Mouse (Mus musculus) ES-E14 (cell line): ENCODE data around the gene Olfr1412. TPM values are rescaled to one million over a fixed set of nuclear protein-coding genes. Genes with fewer than 3 reads are reported as not detected.

Experiments
- DNase-seq: peaks from one replicate; pipeline ENCODE4 v3.0.0-alpha.2; 2013; ENCODE audit warnings: low read depth, low spot score
- H3K27ac ChIP-seq: 2 replicates; pipeline ENCODE4 v1.5.1; 2012; ENCODE audit warnings: low read depth, mild to moderate bottlenecking, low read length, moderate library complexity, mixed read lengths; ENCODE audit not compliant: poor library complexity, insufficient read depth, severe bottlenecking
- H3K36me3 ChIP-seq: 2 replicates; pipeline ENCODE4 v1.6.1; 2012; ENCODE audit warnings: mild to moderate bottlenecking, low read length, moderate library complexity, mixed read lengths; ENCODE audit not compliant: control insufficient read depth, poor library complexity, insufficient read depth, severe bottlenecking
- H3K4me1 ChIP-seq, 2 experiments: fragments of 150-350 bp in 1 of 2; sonication (generic) in 1 of 2; 2 replicates each; pipeline ENCODE4 v1.6.1; 2012; ENCODE audit warnings: low read length in 2 of 2, mild to moderate bottlenecking in 1 of 2, mixed read lengths in 1 of 2; ENCODE audit not compliant: control insufficient read depth in 2 of 2, insufficient read depth in 2 of 2, poor library complexity in 1 of 2
- H3K4me3 ChIP-seq, 2 experiments: fragments of 150-350 bp in 1 of 2; sonication (generic) in 1 of 2; 2 replicates each; pipeline ENCODE4 v1.5.1; 2012; ENCODE audit warnings: low read length in 2 of 2, low read depth in 1 of 2, mild to moderate bottlenecking in 1 of 2, mixed read lengths in 1 of 2; ENCODE audit not compliant: insufficient read depth in 1 of 2, poor library complexity in 1 of 2, severe bottlenecking in 1 of 2
- H3K9ac ChIP-seq: 2 replicates; pipeline ENCODE4 v1.6.1; 2012; ENCODE audit warnings: low read depth, mild to moderate bottlenecking, low read length, mixed read lengths; ENCODE audit not compliant: poor library complexity, insufficient read depth, severe bottlenecking
- H3K9me3 ChIP-seq: fragments of 150-350 bp; sonication (generic); 2 replicates; pipeline ENCODE4 v1.6.1; 2012; ENCODE audit warnings: low read depth, mild to moderate bottlenecking, low read length; ENCODE audit not compliant: control insufficient read depth, insufficient read depth
- CHD2 ChIP-seq: IDR thresholded peaks from 2 replicates; pipeline ENCODE4 v1.6.1; 2014; ENCODE audit warnings: mild to moderate bottlenecking, low read depth, low read length, inconsistent platforms
- HCFC1 ChIP-seq: IDR thresholded peaks from 2 replicates; pipeline ENCODE4 v1.6.1; 2012; ENCODE audit warnings: low read length, inconsistent platforms, borderline replicate concordance; ENCODE audit not compliant: insufficient read depth
- MAFK ChIP-seq: IDR thresholded peaks from 2 replicates; pipeline ENCODE4 v1.6.1; 2014; ENCODE audit warnings: mild to moderate bottlenecking, low read depth, low read length, inconsistent platforms; ENCODE audit not compliant: insufficient read depth
- ZC3H11A ChIP-seq: IDR thresholded peaks from 2 replicates; pipeline ENCODE4 v1.6.1; 2012; ENCODE audit warnings: low read depth, mild to moderate bottlenecking, inconsistent platforms, low read length, borderline replicate concordance
- ZNF384 ChIP-seq: IDR thresholded peaks from 2 replicates; pipeline ENCODE4 v1.6.1; 2012; ENCODE audit warnings: low read depth, low read length, inconsistent platforms
- in situ Hi-C, 2 experiments: fragments of 600-800 bp; cut with MboI; formaldehyde crosslinking; loops; one replicate each; pipeline ENCODE4 v1.15.1; 2025; ENCODE audit warnings: low sequenced_read_pairs in 2 of 2, inconsistent platforms in 1 of 2; ENCODE audit not compliant: unreplicated experiment in 2 of 2
- total RNA-seq: library from RNA; depleted of rRNA; stranded (reverse); fragments of 300-350 nt; gene quantifications from 2 replicates; pipeline ENCODE4 v1.2.3, GENCODE M21; 2012

Gene Olfr1412
- total RNA-seq, 1 experiment = not detected

DNA sequence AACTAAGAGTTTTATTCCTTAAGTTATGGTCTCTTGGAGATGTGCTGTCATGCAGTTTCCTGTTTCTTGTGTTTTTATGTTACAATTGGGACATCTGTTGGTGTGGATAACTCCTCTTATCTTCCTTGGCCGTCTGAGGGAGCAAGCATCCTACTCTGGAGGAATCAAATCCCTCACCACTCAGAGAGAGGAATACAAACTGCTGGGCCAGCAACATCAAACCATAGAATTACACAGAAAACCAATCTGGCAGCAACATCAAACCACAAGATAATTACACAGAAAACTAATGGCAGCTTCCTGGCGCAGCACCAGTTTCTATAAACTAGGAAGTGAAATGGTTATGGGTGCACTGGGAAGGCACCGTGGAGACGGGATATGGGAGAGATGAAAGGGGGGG lies 42.6 kb downstream of the Olfr1412 start:
- no peak for TF ChIP-seq HCFC1
- TF ChIP-seq ZC3H11A = no peak
- TF ChIP-seq ZNF384 = no peak
- no peak for TF ChIP-seq CHD2
- no peak for TF ChIP-seq MAFK

GRCm38 (mm10) chr1:92632196-92632595 lies 46.6 kb downstream of the Olfr1412 start:
- in situ Hi-C loops = no loop called here
- DNase-seq = no peak

More for the DNA sequence above, 42.6 kb downstream of the Olfr1412 start:
- Histone ChIP-seq H3K4me3 (no peak overlapping the region), H3K9me3 (no peaks in the 10 kb centered on the region), H3K27ac (no peak overlapping the region), H3K36me3 (no peaks in the 10 kb centered on the region), H3K9ac (no peak overlapping the region), H3K4me1 (no peaks in the 10 kb centered on the region)
- in situ Hi-C loops = no loop called here
- DNase-seq = no peak

GRCm38 (mm10) chr1:92632948-92633347 lies 47.4 kb downstream of the Olfr1412 start:
- DNase-seq = no peak
- in situ Hi-C loops = no loop called here
- peaks cover 10% of the 10 kb centered on the region for H3K36me3 ChIP-seq

More at GRCm38 (mm10) chr1:92632196-92632595, 46.6 kb downstream of the Olfr1412 start:
- no peak overlapping the region for H3K9ac ChIP-seq
- H3K36me3 ChIP-seq = peaks cover 7% of the 10 kb centered on the region
- H3K27ac ChIP-seq = no peak overlapping the region
- TF ChIP-seq MAFK (no peak), ZC3H11A (no peak), CHD2 (no peak), HCFC1 (no peak), ZNF384 (no peak)
- H3K4me1 ChIP-seq = no peaks in the 10 kb centered on the region
- H3K4me3 ChIP-seq = no peak overlapping the region
- H3K9me3 ChIP-seq = no peaks in the 10 kb centered on the region

GRCm38 (mm10) chr1:92633726-92634125 lies 48.1 kb downstream of the Olfr1412 start:
- DNase-seq = no peak
- no peaks in the 10 kb centered on the region for H3K9me3 ChIP-seq
- peaks cover 12% of the 10 kb centered on the region for H3K36me3 ChIP-seq
- no peak overlapping the region for H3K27ac ChIP-seq
- TF ChIP-seq MAFK (no peak), HCFC1 (no peak), ZNF384 (no peak), CHD2 (no peak), ZC3H11A (no peak)
- in situ Hi-C loops = no loop called here
- H3K4me1 ChIP-seq = no peaks in the 10 kb centered on the region
- no peak overlapping the region for H3K4me3 ChIP-seq
- H3K9ac ChIP-seq = no peak overlapping the region

More at GRCm38 (mm10) chr1:92632948-92633347, 47.4 kb downstream of the Olfr1412 start:
- Histone ChIP-seq H3K9ac (no peak overlapping the region), H3K9me3 (no peaks in the 10 kb centered on the region), H3K4me3 (no peak overlapping the region), H3K27ac (no peak overlapping the region), H3K4me1 (no peaks in the 10 kb centered on the region)
- TF ChIP-seq ZC3H11A (no peak), MAFK (no peak), ZNF384 (no peak), HCFC1 (no peak), CHD2 (no peak)

DNA sequence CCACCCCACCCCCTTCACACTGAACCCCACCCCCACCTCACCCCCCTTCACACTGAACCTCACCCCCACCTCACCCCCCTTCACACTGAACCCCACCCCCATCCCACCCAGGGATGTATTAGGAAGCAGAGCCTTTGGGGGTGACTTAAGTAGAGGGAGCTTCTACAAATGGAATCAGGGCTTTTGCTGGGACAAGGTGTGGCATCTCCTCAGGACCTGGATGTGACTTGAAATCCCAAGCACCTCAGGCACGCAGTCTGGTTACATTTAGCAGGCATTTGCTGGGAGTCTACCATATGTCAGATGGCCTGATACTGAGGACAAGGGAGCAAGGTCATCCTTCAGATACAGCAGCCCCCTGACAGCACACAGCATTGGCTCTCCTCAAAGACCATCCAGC lies 49.0 kb downstream of the Olfr1412 start:
- in situ Hi-C loops = no loop called here
- Histone ChIP-seq H3K4me3 (no peak overlapping the region), H3K9me3 (no peaks in the 10 kb centered on the region)

More for the DNA sequence above, 49.0 kb downstream of the Olfr1412 start:
- H3K4me1 ChIP-seq = no peaks in the 10 kb centered on the region
- H3K27ac ChIP-seq = no peak overlapping the region
- peaks cover 12% of the 10 kb centered on the region for H3K36me3 ChIP-seq
- H3K9ac ChIP-seq = no peak overlapping the region
- no peak for TF ChIP-seq MAFK
- no peak for TF ChIP-seq ZNF384
- no peak for TF ChIP-seq CHD2
- TF ChIP-seq ZC3H11A = no peak
- TF ChIP-seq HCFC1 = no peak
- DNase-seq = no peak
